Mouse (Mus musculus) left cerebral cortex, postnatal 36 days (tissue): ENCODE results near the gene Slc6a11. TPM values are rescaled to one million over a fixed set of nuclear protein-coding genes. Genes with fewer than 3 reads are reported as not detected.

Experiments used
- DNase-seq, 2 experiments: peaks; one replicate each; pipeline ENCODE4 v3.0.0; 2021 to 2022; ENCODE audit warnings: low spot score in 2 of 2, mixed read lengths in 1 of 2
- intact Hi-C: fragments of 180-260 bp; cut with DNase I; formaldehyde crosslinking; loops from one replicate; pipeline ENCODE4 v1.15.1; 2025
- total RNA-seq, 2 experiments: library from RNA; stranded (reverse); gene quantifications; 2 replicates each; pipeline ENCODE4 v1.2.3; 2021

Slc6a11 gene
- total RNA-seq, 2 experiments from 2014 or later = 80.9 to 87.4 TPM

GRCm38 (mm10) chr6:114291396-114291795 lies 160.4 kb downstream of the Slc6a11 start:
- no peak for DNase-seq
- intact Hi-C loops = no loop called here

GRCm38 (mm10) chr6:114293511-114293910 lies 162.5 kb downstream of the Slc6a11 start:
- intact Hi-C loops = no loop called here
- DNase-seq = no peak

- DNase-seq = no peak
- intact Hi-C loops = no loop called here
These were observed 164.0 kb downstream of the Slc6a11 start for GRCm38 (mm10) chr6:114295086-114295485.

- DNase-seq = no peak
- intact Hi-C loops = no loop called here
These were observed 166.4 kb downstream of the Slc6a11 start for GRCm38 (mm10) chr6:114297260-114298002.

Other genes with a start within 250 kb of the Slc6a11 start
- 100 to 1,000 TPM; 722 to 790 TPM for gene Atp2b2, start 88.6 kb upstream of the Slc6a11 start, total RNA-seq
- gene Slc6a1, start 151.4 kb downstream of the Slc6a11 start, total RNA-seq = 100 to 1,000 TPM; 289 to 308 TPM